Mouse (Mus musculus) stomach, embryonic 14.5 days (tissue): ENCODE data around the gene Jph2. TPM values are rescaled to one million over a fixed set of nuclear protein-coding genes. Genes with fewer than 3 reads are reported as not detected.
A peak's percentile ranks its signal among the peaks of the same experiment; 100 is the strongest.

Experiments used
- ATAC-seq: fragments of 200-750 bp; cut with Nextera tagmentation; 2 replicates; pipeline ENCODE4 v1.8.0; 2017; ENCODE audit warnings: low read depth, moderate TSS enrichment; ENCODE audit not compliant: insufficient number of reproducible peaks, insufficient read depth, low FRiP score
- H3K27ac ChIP-seq: fragments of 300-500 bp; sonication (generic); 2 replicates; pipeline ENCODE4 v1.5.1; 2014; ENCODE audit warnings: mild to moderate bottlenecking, low read length, moderate library complexity, mixed read lengths
- H3K27me3 ChIP-seq: fragments of 300-500 bp; sonication (generic); 2 replicates; pipeline ENCODE4 v1.6.1; 2014; ENCODE audit warnings: low read length, control low read depth, mixed read lengths; ENCODE audit not compliant: control insufficient read depth, insufficient read depth
- H3K36me3 ChIP-seq: fragments of 300-500 bp; sonication (generic); 2 replicates; pipeline ENCODE4 v1.6.1; 2014; ENCODE audit warnings: mild to moderate bottlenecking, control low read depth, low read length, moderate library complexity, mixed read lengths; ENCODE audit not compliant: control insufficient read depth, insufficient read depth
- H3K4me1 ChIP-seq: fragments of 300-500 bp; sonication (generic); 2 replicates; pipeline ENCODE4 v1.6.1; 2014; ENCODE audit warnings: low read length, control low read depth, mixed read lengths; ENCODE audit not compliant: control insufficient read depth, insufficient read depth
- H3K4me2 ChIP-seq: fragments of 300-500 bp; sonication (generic); replicated peaks from 2 replicates; pipeline ENCODE4 v1.6.1; 2014; ENCODE audit warnings: low read depth, low read length, control low read depth
- H3K4me3 ChIP-seq: fragments of 300-500 bp; sonication (generic); 2 replicates; pipeline ENCODE4 v1.5.1; 2014; ENCODE audit warnings: low read depth, low read length, control low read depth
- H3K9ac ChIP-seq: fragments of 300-500 bp; sonication (generic); replicated peaks from 2 replicates; pipeline ENCODE4 v1.6.1; 2014; ENCODE audit warnings: low read depth, mild to moderate bottlenecking, control low read depth, low read length, moderate library complexity, mixed read lengths
- H3K9me3 ChIP-seq: fragments of 300-500 bp; sonication (generic); 2 replicates; pipeline ENCODE4 v1.6.1; 2016; ENCODE audit warnings: low read depth, low read length, control low read depth; ENCODE audit not compliant: control insufficient read depth
- WGBS: fragments of 180-500 bp; shearing (Covaris S2); extraction: QIAGEN DNeasy Blood & Tissue Kit; methylation state at CpG from one replicate; pipeline ENCODE4 v1.1.7; 2014; 5-methylcytosine and 5-hydroxymethylcytosine counted together
- polyA plus RNA-seq: library from polyadenylated mRNA; unstranded; fragments of >200 nt; fragmentation: Nextera tagmentation; extraction: Ambion mirVana; gene quantifications from 2 replicates; pipeline ENCODE4 v1.2.1, GENCODE M21; 2014

The Jph2 gene
- polyA plus RNA-seq, 1 experiment from 2014 or later, result 6.7 TPM

DNA sequence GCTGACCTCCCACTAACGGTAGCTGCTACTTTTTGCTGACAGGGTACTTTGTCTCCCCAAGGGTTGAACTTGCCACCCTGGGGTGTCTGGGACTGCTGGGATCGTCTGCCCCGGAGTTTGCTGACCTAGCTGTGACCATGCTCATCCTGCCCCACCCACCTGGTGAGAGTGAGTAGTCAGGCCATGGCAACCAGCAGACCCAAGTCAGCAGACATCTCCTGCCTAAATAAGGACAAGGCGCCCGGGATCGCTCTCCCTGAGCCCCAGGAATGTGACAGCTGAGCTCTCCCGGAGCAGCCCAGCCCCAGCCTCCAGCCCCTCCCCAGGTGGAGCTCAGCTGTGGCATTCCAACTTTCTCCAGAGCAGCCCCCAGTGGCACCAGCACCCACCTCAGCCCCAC is 44.1 kb downstream of the Jph2 start:
- Histone ChIP-seq H3K27ac (peak overlapping the region; percentile 70; the same call in 1 of the 2 replicates), H3K4me2 (no peak overlapping the region), H3K9ac (no peak overlapping the region), H3K4me3 (no peak overlapping the region), H3K36me3 (no peaks in the 10 kb centered on the region), H3K4me1 (peaks cover 7% of the 10 kb centered on the region; the same call in 1 of the 2 replicates), H3K27me3 (no peaks in the 10 kb centered on the region), H3K9me3 (peaks cover 3% of the 10 kb centered on the region; the same call in 1 of the 2 replicates)
- WGBS, result 12% methylated on average over 7 of the region's 7 CpGs
- 0 out of 2 replicates have a peak, but pooled peaks have one; percentile 60 for ATAC-seq

- Histone ChIP-seq H3K27ac (peak overlapping the region; percentile 18; the same call in 1 of the 2 replicates), H3K27me3 (no peaks in the 10 kb centered on the region), H3K9ac (no peak overlapping the region), H3K4me1 (peaks cover 7% of the 10 kb centered on the region; the same call in 1 of the 2 replicates), H3K4me2 (no peak overlapping the region), H3K9me3 (peaks cover 3% of the 10 kb centered on the region; the same call in 1 of the 2 replicates), H3K4me3 (no peak overlapping the region), H3K36me3 (no peaks in the 10 kb centered on the region)
- ATAC-seq, result no peak
- WGBS, result 52% methylated on average over 5 of the region's 5 CpGs
Observed at GRCm38 (mm10) chr2:163350443-163350842, 47.4 kb downstream of the Jph2 start.

DNA sequence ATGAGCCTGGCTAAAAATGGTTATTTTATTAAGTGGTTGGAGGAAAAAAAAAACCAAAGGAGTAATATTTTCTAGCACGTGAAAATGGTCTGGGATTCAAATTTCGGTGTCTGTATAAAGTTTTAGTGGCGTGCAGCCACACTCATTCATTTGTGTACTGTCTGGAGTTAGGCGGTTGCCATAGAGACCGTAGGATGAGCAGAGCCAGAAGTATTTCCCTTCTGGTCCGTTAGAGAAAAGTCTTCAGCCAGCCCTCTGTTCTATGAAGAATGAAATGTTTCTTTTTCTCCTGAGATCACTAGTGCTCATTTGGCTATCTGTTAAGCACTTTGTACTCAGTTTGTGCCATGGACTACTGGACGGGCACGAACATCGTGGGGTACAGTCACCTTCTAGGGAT is 48.4 kb downstream of the Jph2 start:
- ATAC-seq, result no peak; the same call in 1 of the 2 replicates
- Histone ChIP-seq H3K36me3 (no peaks in the 10 kb centered on the region), H3K4me1 (peaks cover 7% of the 10 kb centered on the region; the same call in 1 of the 2 replicates), H3K4me2 (no peak overlapping the region), H3K9me3 (peaks cover 3% of the 10 kb centered on the region; the same call in 1 of the 2 replicates), H3K27ac (peak overlapping the region; percentile 82), H3K4me3 (no peak overlapping the region), H3K9ac (no peak overlapping the region), H3K27me3 (no peaks in the 10 kb centered on the region)
- 50% methylated on average over 9 of the region's 9 CpGs for WGBS

- Histone ChIP-seq H3K4me2 (no peak overlapping the region), H3K4me1 (peaks cover 2% of the 10 kb centered on the region; the same call in 1 of the 2 replicates), H3K9me3 (peaks cover 3% of the 10 kb centered on the region; the same call in 1 of the 2 replicates), H3K4me3 (no peak overlapping the region), H3K9ac (no peak overlapping the region), H3K27me3 (no peaks in the 10 kb centered on the region), H3K36me3 (no peaks in the 10 kb centered on the region), H3K27ac (peak overlapping the region; percentile 78)
- ATAC-seq, result no peak
- WGBS, result 82% methylated on average over 7 of the region's 7 CpGs
Observed at GRCm38 (mm10) chr2:163348677-163349076, 49.1 kb downstream of the Jph2 start.

- peaks cover 3% of the 10 kb centered on the region; the same call in 1 of the 2 replicates for H3K9me3 ChIP-seq
- H3K27me3 ChIP-seq, result no peaks in the 10 kb centered on the region
- WGBS, result 80% methylated on average over 8 of the region's 8 CpGs
- no peaks in the 10 kb centered on the region for H3K36me3 ChIP-seq
- no peak overlapping the region for H3K4me2 ChIP-seq
- H3K4me1 ChIP-seq, result no peaks in the 10 kb centered on the region
- no peak overlapping the region for H3K27ac ChIP-seq
- H3K4me3 ChIP-seq, result no peak overlapping the region
- no peak overlapping the region for H3K9ac ChIP-seq
- ATAC-seq, result no peak
Observed at GRCm38 (mm10) chr2:163347517-163348184, 50.1 kb downstream of the Jph2 start.

- Histone ChIP-seq H3K9ac (no peak overlapping the region), H3K27me3 (no peaks in the 10 kb centered on the region), H3K36me3 (no peaks in the 10 kb centered on the region), H3K4me2 (no peak overlapping the region), H3K4me3 (no peak overlapping the region), H3K4me1 (no peaks in the 10 kb centered on the region), H3K9me3 (peaks cover 3% of the 10 kb centered on the region; the same call in 1 of the 2 replicates), H3K27ac (no peak overlapping the region)
- no peak for ATAC-seq
- 80% methylated on average over 11 of the region's 11 CpGs for WGBS
Observed at GRCm38 (mm10) chr2:163346497-163346896, 51.3 kb downstream of the Jph2 start.

GRCm38 (mm10) chr2:163344976-163345660 is 52.7 kb downstream of the Jph2 start:
- Histone ChIP-seq H3K4me2 (no peak overlapping the region), H3K4me1 (no peaks in the 10 kb centered on the region), H3K9ac (no peak overlapping the region), H3K9me3 (no peaks in the 10 kb centered on the region), H3K27ac (no peak overlapping the region), H3K36me3 (no peaks in the 10 kb centered on the region), H3K27me3 (no peaks in the 10 kb centered on the region), H3K4me3 (no peak overlapping the region)
- no peak for ATAC-seq
- 71% methylated on average over 13 of the region's 13 CpGs for WGBS

DNA sequence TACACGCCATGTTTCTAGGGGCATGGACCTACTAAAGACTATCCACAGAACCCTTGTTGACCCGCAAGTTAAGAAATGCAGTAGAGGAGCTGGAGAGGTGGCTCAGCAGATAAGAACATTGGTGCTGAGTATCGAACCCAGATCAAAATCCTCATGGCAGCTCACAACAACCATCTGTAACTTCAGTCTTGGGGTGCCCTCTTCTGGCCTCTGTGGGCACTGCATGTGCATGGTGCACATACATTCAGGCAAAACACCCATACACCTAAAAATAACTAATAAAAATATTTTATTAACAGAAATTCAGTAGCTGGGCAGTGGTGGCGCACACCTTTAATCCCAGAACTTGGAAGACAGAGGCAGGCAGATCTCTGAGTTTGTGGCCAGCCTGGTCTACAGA is 54.1 kb downstream of the Jph2 start:
- no peak overlapping the region for H3K27ac ChIP-seq
- no peak for ATAC-seq
- no peaks in the 10 kb centered on the region for H3K9me3 ChIP-seq
- H3K4me3 ChIP-seq, result no peak overlapping the region
- H3K27me3 ChIP-seq, result peaks cover 12% of the 10 kb centered on the region
- no peaks in the 10 kb centered on the region for H3K36me3 ChIP-seq
- 86% methylated on average over 4 of the region's 4 CpGs for WGBS
- H3K4me2 ChIP-seq, result no peak overlapping the region
- no peaks in the 10 kb centered on the region for H3K4me1 ChIP-seq
- no peak overlapping the region for H3K9ac ChIP-seq
